Mouse (Mus musculus) c-Kit-negative CD71-positive TER-119-positive erythroid progenitor cells, embryonic 14.5 days (primary cell): ENCODE measurements around the gene Ttc33.
A peak's percentile ranks its signal among the peaks of the same experiment; 100 is the strongest.

Experiments used
- DNase-seq: peaks from one replicate; pipeline ENCODE4 v3.0.0-alpha.2; 2013; ENCODE audit warnings: low read depth, low spot score

Gene Ttc33

DNA sequence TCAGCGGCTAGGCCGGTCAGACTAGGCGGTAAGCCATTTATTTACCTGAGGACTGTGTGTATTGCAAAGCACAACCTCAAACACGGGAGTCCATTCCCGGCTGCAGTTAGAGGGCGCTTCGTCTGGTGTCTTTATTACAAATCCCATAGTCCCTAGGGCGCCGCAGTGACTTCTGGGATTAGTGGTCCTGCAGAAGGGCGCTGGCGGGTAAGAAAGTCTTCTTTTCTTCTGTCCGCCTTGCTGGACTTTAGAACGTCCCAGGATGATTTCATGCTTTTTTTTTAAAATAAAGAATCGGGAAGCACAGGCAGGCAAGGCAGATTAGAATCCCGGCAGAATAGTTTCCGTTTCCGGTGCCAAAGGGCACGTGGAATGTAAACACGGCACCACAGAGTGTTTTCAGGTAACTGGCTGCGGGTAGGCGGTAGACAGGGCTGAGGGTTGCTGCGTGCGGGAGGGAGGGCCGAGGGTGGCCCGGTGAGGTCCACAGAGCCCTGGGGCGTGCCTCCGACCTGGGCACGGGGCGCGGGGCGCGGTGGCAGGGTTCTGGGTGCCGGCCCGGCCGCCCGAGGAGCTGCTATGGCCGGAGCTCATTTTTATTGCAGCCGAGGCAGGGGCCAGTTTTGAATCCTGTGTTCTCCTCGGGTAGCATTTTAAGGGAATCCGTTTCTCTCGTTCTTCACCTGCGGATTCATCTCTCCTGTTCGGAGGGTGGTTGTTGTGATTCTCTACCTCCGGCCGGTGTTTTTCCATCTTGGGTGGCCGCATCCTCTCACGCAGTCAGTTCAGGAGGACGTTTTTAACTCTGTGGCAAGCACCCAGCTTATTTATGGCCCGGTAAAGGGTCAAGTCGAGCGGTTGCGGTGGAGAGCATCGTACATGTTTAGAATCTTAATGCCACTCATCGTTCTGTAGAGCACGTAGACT lies at the start of gene Ttc33:
Gene Ttc33 (plus strand): TSS at position 160 of the 927 bp plus-strand sequence.
- peak; percentile 58 for DNase-seq

DNA sequence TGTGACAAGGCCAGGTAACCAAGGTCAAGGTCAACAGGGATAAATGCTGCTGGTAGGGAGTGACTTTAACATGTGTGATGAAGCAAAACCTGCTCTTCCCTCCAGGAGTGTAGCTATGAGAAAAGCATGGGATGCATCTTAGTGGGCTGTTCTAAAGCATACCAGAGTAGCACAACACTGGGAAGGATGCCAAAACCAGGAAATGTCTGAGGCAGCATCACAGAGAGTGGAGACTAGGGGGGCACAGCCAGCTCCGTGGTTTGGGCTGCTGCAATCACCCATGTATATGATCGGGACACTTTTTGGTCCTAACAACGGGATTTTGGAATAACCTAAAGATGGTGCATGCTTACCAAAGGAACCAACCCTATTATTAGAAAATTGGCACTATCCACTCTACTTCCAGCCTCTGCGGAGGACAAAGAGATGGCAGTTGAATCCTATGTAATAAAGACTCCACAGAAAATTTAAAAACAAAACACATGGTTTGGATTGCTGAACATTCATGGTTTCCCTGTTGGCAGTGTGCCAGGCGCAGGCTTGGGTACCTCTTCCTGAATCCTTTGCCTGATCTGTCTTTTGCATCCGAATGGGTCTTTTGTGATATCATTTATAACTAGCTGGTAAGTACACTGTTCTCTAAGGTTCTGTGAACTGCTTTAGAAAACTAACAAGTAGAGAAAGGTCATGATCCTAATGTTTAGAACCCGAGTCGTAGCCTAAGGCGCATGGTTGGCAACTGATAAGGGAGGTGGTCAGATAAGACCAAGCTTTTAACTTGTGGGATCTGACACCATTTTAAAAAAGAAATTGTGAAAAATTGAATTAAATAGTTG lies 47.1 kb upstream of the Ttc33 start:
- DNase-seq, result peak; percentile 58

DNA sequence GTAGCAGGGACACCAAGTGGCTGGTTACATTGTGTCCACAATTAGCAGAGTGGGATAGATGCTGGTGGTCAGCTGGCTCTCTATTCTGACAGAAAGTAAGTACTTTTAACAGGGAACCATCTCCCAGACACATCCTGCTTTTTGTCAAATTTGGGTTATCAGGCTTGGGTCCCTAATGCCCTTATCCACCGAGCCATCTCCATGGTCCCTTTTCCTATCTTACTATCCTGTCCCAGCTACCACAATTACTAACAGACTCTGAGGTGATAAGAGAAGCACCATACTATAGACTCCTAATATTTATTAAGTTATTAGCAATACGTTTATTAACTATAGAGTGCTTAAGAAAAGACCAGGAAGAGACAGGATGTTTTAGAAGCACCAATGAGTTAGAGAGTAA lies 46.0 kb upstream of the Ttc33 start:
- no peak for DNase-seq

DNA sequence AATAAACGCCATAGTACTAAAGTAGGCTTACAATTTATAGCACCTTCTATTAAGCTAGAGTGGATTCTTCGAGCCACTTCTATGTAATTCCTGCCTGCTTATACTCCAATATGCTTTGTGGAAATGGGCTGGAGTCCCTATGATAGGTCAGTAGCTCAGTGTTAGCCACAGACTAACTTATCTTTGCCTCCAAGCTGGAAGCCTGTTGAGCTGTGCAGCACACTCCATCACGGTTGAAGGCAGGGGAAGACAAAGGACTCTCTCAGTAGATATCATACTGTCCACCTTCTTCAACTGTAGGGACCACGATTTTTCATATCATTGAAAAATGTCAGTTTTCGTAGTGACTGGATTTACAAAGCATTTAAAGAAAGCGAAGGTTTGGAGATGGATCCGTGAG lies 45.5 kb upstream of the Ttc33 start:
- DNase-seq, result peak; percentile 54

DNA sequence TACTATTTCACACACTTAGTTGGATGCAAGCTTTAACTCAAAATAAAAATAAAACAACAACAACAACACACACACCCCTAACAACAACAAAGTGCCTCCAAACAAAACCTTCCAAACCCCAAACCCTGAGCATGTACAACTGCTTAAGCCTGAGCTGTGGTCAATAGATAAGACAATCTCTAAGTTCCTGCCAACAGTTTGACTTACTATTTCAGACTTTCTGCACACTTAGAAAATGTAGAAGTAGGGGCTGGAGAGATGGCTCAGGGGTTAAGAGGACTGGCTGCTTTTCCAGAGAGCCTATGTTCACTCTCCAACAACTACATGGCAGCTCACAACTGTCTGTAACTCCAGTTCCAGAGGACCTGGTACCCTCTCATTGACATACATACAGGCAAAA lies 45.0 kb upstream of the Ttc33 start:
- DNase-seq, result no peak

DNA sequence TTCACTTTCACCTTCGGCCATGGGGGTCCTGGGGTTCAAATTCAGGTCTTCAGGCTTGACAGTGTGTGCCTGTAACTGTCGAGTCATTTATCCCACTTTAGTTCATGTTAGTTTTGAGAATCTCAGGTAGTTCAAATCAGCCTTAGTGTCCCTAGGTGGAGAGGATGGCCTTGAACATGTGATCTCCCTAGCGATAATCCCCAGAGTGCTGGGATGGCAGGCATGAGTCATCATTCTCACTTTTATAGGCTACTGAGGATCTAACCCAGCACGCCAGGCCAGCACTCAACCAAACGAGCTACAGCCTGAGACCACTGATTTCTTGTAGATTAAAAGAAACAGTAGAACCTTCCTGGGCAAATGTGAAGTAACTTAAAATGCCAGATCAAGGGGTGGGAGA lies 43.3 kb upstream of the Ttc33 start:
- peak; percentile 48 for DNase-seq

DNA sequence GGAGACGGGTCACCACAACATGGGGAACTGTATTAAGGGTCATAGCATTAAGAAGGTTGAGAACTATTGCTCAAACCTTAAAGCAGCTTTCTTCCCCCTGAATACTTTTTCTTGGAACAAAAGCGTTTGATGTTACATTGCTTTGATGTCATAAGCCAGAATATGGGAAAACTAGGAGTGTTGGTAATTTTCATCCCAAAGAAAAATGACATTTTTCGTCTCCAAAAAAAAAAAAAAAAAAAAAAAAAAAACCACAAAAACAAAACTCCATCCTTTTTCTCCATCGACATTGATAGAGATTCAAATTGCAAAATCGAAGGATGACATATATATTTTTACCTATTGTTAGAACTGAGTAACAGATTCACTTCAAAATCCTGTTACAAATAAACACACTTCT lies 42.6 kb upstream of the Ttc33 start:
- DNase-seq, result no peak

DNA sequence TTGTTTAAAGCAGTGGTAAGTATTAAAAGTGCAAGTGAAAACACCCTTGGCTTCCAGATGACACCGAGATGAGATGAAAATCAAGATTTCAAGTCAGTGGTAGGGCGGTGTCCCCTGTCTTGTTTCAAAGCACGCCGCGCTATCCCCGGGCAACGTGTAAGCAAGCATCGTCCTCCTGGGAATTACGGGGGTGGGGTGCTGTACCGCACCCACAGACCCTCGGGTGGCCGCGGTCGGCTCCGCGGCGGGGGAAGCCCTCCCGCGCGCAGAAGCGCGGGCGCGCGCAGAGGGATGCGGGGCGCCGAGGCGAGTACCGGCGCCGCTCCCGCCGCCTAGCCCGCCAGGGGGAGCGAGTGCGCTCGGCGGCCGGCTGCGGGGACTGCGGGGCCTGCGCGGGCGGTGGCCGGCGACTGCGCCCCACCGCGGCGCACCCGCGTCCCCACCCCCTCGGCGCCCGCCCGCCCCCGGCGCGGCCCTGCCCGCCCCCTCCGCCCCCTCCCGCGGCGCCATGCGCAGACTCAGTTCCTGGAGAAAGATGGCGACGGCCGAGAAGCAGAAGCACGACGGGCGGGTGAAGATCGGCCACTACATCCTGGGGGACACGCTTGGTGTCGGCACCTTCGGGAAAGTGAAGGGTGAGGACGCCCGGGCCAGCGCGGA lies 41.8 kb upstream of the Ttc33 start, which contains the start of gene Prkaa1:
Gene Prkaa1 (plus strand): TSS at position 501 of the 660 bp plus-strand sequence.
- peak; percentile 61 for DNase-seq

DNA sequence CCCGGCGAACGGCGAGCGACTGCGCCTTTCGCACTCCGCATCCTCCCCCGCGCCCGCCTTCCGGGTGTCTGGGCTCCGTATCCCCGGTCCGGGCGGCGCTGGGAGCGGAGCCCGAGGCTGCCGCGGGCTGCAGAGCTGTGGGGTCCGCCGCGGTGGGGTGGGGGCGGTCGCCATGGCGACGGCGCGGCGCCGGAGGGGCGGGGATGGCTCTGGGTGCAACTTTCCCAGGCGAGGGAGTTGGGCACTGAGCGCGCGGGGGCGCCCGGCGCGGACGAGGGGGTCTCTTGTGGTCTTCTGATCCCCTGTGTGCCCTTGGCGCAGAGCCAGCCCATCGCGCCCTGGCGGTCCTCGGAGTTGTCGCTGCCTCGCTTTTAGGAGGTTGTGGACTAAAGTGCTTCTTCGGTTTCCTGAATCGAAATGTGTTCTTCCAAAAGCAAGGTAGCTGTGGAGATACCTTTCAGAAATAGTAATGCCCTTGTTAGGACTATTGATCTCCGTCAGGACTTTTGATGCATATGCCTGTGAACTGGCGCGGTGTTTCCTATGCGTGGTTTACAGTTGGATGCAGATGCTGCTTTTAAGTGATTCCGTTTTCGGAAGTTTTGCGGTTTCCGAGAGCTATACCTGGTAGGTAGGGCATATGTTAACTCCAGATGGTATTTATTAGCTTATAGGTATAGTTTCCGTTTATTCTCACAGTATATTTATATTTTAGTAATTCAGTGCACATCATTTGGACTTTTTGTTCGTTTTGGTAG lies 41.1 kb upstream of the Ttc33 start:
- peak; percentile 28 for DNase-seq

DNA sequence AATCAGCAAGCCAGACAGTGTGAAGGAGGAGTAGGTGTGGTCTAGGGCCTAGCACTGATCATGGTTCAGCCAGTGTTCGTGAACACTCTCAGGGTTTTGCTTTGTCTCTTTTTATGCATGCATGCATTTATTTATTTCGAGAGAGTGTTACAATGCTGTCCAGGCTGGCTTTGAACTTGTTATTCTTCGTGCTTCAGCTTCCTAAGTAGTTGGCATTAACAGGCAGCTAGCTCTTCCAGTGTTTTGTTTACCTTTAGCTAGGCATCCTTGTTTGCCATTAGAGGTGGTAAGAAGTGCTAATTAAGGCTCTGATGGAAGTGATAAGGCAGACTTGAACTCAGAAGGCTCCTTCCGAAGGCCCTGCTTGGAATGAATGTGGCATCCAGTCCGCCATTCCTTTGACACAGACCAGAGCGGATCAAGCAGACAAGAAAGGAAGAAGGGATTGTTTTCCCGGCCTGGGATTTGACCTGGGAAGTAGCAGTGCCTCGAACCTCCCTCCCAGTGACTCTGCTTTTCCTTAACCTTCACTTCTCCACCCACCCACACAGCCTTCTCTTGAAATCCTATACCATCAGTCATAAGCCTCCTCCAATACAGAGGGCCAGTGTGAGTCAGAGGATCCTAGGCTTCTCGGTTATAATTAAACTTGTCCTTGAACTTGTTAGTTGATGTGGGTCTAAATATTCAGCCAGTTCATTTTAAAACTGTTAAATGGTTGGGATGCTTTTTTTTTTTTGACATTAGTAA lies 40.0 kb upstream of the Ttc33 start:
- no peak for DNase-seq

DNA sequence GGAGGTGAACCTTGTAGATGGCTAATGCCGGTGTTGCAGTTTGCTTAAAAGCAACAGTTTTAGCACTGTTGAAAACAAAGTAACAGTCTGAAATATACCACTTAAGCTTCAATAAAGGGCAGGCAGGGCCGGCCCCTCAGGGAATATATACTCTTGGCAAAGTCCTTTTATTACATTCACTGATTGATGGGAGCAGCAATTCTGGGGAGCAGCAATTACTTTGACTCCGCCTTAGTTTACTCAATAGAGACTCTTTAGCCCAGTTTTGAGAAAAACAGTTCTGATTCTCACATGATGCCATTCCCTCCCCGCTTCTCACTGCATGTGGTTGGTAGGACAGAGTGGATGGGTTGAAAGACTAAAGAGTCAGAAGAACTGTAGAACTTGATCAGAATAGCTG lies 36.1 kb upstream of the Ttc33 start:
- no peak for DNase-seq

DNA sequence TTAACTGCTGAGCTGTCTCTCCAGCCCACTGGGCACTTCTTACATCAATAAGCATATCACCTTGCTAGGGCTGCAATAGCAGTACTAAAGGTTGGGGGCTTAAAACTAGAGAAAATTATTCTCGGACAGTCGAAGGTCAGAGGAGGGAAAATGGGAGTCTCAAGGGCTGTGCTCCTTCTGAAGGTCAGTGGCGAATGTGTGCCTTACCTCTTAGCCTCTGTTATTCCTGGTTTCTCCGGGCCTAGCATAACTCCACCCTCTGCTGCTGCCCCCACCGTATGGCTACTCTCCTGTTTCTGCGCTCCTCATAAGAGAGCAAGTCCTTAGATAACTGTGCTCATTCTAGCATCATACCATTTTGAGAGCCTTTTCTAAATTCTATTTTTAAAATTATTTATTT lies 33.2 kb upstream of the Ttc33 start:
- DNase-seq, result no peak

DNA sequence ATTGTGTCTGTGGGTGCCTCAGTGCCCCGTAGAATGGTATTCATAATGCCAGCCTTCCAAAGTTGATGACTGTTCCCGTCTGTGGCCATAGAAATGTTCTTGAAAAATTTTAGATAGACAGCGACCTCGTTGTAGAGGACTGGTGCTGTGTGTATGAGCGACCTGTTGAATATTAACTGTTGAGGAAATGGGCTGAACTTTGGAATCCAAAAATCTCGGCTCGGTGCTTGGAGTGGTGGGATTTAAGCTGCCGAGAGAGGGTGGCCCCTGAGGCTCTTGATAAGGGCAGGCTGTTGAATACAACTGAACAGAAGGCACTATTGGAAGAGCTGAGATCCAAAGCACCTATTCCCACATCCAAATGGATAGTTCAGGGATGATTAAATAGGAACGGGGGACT lies 30.7 kb upstream of the Ttc33 start:
- DNase-seq, result no peak

DNA sequence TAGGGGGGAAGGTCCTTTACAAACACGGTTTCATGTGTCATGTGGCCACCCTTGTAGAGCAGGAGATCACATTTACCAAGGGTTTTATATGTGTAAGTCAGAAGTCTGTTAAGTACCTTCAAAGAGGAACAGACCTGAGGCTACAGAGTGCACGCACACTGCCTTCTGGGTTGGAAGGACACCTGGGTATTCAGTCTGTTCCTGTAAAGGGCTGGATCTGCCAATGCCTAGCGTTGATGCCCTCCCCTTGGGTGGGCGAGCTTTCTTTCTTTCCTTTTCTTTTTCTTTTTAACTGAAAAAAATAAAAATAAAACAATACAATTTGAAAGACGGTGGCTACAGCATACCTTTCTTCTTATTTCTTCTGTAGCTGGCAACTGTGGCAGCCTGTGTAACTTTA lies 30.2 kb upstream of the Ttc33 start:
- DNase-seq, result no peak

DNA sequence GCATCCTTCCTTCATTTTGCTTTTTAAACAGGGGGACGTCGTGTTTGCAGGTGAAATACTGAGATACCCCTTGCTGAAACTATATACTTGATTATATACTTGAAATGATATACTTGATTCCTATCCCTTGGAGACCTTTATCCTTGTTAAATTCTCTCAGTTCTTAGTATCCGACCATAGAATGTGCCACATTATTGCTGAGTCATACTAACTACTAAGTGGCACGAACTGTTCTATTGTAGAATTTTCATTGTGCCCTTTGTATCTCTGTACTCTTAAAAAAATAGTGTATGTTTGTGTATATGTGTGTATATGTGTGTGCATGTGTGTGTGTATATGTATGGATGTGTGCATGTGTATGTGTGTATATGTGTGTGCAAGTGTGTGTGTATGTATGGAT lies 29.0 kb upstream of the Ttc33 start:
- DNase-seq, result no peak

DNA sequence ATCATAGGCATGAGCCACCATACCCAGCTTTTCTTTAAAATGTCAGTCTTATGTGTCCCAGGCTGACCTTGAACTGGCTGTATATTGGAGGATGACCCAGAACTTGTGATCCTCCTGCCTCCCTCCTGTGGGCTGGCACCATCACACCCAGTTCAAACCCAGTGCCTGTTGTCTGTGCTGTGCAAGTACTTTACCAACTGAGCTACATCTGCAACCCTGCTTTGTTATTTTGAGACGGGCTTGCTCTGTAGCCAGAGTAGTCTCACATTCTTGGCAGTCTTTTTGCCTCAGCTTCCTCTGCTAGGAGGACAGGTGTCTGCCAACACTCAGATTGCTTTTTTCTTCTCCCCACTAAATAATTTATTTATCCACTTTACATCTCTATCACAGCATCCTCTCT lies 27.9 kb upstream of the Ttc33 start:
- no peak for DNase-seq

DNA sequence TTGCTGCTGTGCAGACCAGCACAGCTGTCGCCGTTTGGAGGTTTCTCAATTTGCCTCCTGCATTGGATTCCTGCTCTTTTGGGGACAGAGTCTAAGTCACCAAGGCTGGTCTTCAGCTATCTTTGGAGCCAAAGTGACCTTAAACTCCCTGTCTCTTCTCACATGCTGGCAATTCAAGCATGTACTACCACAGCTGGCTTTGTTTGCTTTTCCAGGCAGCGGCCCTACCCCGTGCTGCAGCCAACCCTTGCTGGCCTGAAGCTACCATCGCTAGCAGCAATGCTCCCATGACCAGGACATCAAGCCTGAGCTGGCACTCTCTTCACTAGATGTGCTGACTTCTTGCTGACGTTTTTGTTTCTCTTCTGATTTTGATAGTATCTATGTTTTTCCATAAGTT lies 26.5 kb upstream of the Ttc33 start:
- DNase-seq, result no peak

DNA sequence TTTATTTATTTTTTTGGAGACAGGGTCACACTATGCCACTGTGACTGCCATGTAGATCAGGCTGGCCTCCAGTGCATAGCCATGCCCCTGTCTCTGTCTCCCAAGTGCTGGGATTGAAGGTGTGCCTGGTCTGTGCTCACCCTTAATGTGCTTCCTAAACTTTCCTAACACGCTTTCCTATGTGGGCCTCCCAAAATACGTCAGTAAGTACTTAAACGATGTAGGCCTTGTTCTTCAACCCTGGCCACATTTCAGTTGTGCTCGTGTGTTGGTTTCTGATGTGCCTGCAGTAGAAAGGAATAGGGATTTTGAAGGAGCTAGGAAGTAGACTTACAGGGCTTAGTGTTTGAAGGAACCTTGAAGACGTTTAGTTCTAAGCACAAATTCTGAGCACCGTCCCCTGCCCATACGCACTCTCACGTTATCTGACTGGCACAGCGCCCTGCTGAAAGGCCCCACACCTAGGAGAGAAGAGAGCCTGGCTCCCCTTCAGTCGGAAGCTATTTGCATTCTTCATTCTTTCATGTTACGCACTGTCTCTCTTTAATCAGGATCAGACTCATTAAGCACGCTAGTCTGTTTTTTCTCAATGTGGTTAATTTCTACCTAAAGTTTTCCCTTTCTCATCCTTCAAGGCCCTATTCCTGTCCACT lies 20.1 kb upstream of the Ttc33 start:
- no peak for DNase-seq

DNA sequence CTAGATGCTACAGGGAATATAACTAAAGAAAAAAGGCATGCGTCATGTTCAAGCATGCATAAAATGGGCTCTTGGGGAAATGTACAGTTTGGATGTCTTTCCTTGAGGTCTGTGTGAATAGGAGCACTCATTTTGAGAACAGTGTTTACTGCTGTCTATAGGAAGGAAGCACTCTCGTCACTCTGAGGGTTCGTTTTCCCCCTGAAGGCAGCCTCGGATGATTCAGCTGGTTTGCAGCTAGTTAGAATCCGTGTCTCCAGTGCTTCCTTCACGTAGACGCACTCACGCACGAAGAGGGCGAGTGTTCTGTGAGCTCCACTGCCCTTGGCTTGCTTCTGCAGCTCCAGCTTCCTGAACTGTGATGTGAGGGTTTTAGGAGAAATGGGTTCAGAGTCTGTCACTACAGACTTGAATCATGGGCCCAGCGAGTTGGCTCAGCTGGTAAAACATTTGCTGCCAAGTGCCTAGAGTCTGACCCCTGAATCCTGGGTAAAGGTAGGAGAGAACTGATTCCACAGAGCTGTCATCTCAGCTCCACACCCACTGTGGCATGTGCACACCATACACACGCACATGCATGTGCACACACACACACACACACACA lies 12.0 kb upstream of the Ttc33 start:
- no peak for DNase-seq
